Mouse (Mus musculus) spleen, adult 2 months (tissue): ENCODE results near the gene Ucma. TPM values are rescaled to one million over a fixed set of nuclear protein-coding genes. Genes with fewer than 3 reads are reported as not detected.
"Not testable (repeated sequence)": the region's sequence is repeated elsewhere in the genome, so short reads cannot be mapped to it uniquely, and the experiment has no call there.

Source experiments
- DNase-seq, 2 experiments: peaks; one replicate each; pipeline versions ENCODE4 v3.0.0 to v3.0.0-alpha.2; 2012 to 2021; ENCODE audit warnings: low spot score in 2 of 2, low read depth in 1 of 2
- H3K27ac ChIP-seq: fragments of 200-500 bp; 2 replicates; pipeline ENCODE4 v1.5.1; 2012; ENCODE audit warnings: low read length, inconsistent platforms; ENCODE audit not compliant: insufficient read depth
- H3K27me3 ChIP-seq: fragments of 200-500 bp; 2 replicates; pipeline ENCODE4 v1.6.1; 2012; ENCODE audit warnings: mild to moderate bottlenecking, moderate library complexity, low read length, inconsistent platforms; ENCODE audit not compliant: control insufficient read depth, insufficient read depth
- H3K36me3 ChIP-seq: fragments of 200-500 bp; 2 replicates; pipeline ENCODE4 v1.6.1; 2012; ENCODE audit warnings: mild to moderate bottlenecking, low read length, inconsistent platforms; ENCODE audit not compliant: control insufficient read depth, insufficient read depth
- H3K4me1 ChIP-seq: fragments of 200-500 bp; 2 replicates; pipeline ENCODE4 v1.6.1; 2011; ENCODE audit warnings: inconsistent platforms; ENCODE audit not compliant: control insufficient read depth, insufficient read depth, insufficient read length
- H3K4me3 ChIP-seq: fragments of 200-500 bp; 2 replicates; pipeline ENCODE4 v1.5.1; 2011; ENCODE audit warnings: mild to moderate bottlenecking, inconsistent platforms; ENCODE audit not compliant: insufficient read depth, insufficient read length; ENCODE audit errors: extremely low read depth
- CTCF ChIP-seq: fragments of 200-500 bp; IDR thresholded peaks from 2 replicates; pipeline ENCODE4 v1.5.1; 2011; ENCODE audit warnings: mild to moderate bottlenecking, inconsistent platforms; ENCODE audit not compliant: insufficient read depth, insufficient read length, insufficient replicate concordance; ENCODE audit errors: extremely low read depth
- POLR2A ChIP-seq: fragments of 200-500 bp; IDR thresholded peaks from 2 replicates; pipeline ENCODE4 v1.6.1; 2011; ENCODE audit warnings: low read depth, low read length, inconsistent platforms
- WGBS: fragments of 180-500 bp; shearing (Covaris S2); methylation state at CpG from one replicate; pipeline ENCODE4 v1.1.7; 2018; 5-methylcytosine and 5-hydroxymethylcytosine counted together
- polyA plus RNA-seq: library from polyadenylated mRNA; depleted of rRNA; stranded (reverse); fragments of >200 nt; gene quantifications from 2 replicates; pipeline ENCODE4 v1.2.3, GENCODE M21; 2012; rRNA removed

Gene Ucma
- not detected in 2 replicates for polyA plus RNA-seq

DNA sequence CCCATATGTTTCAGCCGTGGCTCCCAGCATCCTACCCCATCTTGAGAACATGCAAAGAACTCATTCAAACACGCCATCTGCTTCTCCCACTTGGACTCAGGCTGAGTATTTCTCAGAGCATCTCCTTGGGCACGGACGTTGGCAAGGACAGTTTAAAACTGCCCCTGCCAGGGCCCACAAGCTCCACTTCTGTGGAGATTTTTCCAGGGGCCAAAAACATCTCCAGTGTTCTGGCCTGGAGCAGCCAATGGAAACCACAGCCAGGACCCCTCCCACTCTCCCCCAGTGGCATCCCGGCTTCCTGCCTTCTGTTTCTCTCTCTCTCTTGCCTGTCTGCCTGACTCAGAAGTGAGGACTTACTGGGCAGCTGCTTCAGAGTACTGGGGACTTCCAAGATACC lies at the start of gene Ucma:
Gene Ucma (plus strand): TSS at position 316 of the 400 bp plus-strand sequence.
- H3K27ac ChIP-seq, result no peak within 1 kb of the TSS
- TF ChIP-seq POLR2A (no peak), CTCF (no peak)
- H3K36me3 ChIP-seq, result no peaks in the 10 kb centered on the region
- no peaks in the 10 kb centered on the region for H3K4me1 ChIP-seq
- WGBS, result 71% methylated on average over 5 of the region's 5 CpGs
- no peak within 1 kb of the TSS for H3K4me3 ChIP-seq
- no peak for DNase-seq
- H3K27me3 ChIP-seq, result no peaks in the 10 kb centered on the region

DNA sequence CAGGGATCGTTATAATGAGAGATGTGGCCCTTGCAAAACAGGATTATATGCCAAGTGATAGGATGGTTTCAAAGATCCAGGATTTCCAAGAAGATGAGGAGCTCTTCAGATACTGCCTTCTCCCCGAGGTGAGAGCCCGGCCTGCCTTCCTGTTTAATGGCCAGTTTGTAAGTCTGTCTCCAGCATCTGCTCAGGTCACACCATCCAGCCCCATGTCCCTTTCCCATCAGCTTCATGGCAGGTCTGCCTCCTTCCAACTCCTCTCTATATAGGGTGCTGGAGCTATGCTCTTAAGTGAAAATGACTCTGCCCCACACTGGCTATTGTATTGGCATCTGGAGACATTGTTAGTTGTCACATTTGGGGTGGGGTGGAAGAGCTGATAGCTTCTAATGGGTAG lies 48.5 kb upstream of the Ucma start:
- Histone ChIP-seq H3K27ac (no peak overlapping the region), H3K4me1 (no peaks in the 10 kb centered on the region), H3K27me3 (no peaks in the 10 kb centered on the region), H3K36me3 (peaks cover 15% of the 10 kb centered on the region), H3K4me3 (no peak overlapping the region)
- no peak for DNase-seq
- WGBS, result 89% methylated on average over 3 of the region's 3 CpGs
- TF ChIP-seq CTCF, result no peak
- TF ChIP-seq POLR2A, result no peak

DNA sequence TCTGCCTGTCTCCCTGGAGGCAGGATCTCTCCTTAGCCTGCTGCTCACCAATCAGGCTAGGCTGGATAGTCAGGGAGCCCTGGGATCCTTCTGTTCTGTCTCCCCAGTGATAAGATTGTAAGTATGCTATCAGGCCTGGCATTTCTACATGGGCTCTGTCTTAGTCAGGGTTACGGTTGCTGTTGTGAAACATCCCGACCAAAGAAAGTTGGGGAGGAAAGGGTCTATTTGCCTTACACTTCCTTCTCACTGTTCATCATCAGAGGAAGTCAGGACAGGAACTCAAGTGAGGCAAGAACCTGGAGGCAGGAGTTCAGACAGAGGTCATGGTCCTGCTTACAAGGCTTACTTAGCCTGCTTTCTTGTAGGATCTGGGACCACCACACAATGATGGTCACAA lies 46.7 kb upstream of the Ucma start:
- TF ChIP-seq CTCF, result no peak
- no peak for TF ChIP-seq POLR2A
- 84% methylated on average over 2 of the region's 2 CpGs for WGBS
- H3K27ac ChIP-seq, result no peak overlapping the region

DNA sequence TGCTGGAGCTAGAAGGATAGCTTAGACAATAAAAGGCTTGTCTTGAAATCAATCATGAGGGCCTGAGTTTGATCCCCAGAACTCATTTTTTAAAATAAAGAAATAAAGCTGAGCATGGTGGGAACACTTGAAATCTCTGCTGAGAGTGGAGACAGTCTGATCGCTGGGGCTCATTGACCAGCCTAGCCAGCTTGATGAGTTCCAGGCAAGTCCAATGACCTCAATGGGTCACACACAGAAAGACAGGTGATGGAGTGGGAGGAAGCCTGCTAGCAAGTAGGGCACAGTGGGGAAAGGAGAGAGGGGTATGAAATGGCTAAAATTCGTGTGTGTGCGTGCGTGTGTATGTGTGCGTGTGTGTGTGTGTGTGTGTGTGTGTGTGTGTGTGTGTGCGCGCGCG lies 41.4 kb upstream of the Ucma start:
- Histone ChIP-seq H3K27me3 (no peaks in the 10 kb centered on the region), H3K4me1 (no peaks in the 10 kb centered on the region), H3K36me3 (peaks cover 8% of the 10 kb centered on the region), H3K4me3 (no peak overlapping the region), H3K27ac (no peak overlapping the region)
- TF ChIP-seq CTCF (no peak), POLR2A (no peak)
- no peak for DNase-seq
- WGBS, result 93% methylated on average over 9 of the region's 9 CpGs

More for the DNA sequence above, 46.7 kb upstream of the Ucma start:
- Histone ChIP-seq H3K36me3 (peaks cover 13% of the 10 kb centered on the region), H3K4me1 (no peaks in the 10 kb centered on the region), H3K27me3 (no peaks in the 10 kb centered on the region), H3K4me3 (no peak overlapping the region)
- no peak for DNase-seq

DNA sequence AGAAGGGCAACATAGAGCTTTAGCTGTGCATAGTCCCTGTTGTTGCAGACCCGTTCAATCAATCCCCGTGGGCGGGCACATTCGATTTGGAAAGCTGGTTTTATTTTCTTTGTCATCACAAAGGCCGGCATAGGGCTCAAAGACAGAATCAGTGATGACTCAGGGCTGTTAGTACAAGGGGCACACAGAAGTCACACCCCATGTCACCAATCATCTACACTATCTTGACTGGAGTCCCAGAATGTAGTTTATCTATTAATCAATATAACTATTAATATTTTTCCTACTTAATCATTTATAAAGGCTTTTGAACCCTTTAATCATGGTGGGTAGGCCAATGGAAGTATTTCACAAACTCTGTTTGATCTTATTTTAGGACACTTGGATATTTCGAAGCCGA lies 38.0 kb upstream of the Ucma start:
- H3K4me3 ChIP-seq, result no peak overlapping the region
- H3K36me3 ChIP-seq, result peaks cover 13% of the 10 kb centered on the region
- no peaks in the 10 kb centered on the region for H3K4me1 ChIP-seq
- no peak overlapping the region for H3K27ac ChIP-seq
- DNase-seq, result no peak
- 97% methylated on average over 7 of the region's 7 CpGs for WGBS
- no peak for TF ChIP-seq POLR2A
- TF ChIP-seq CTCF, result no peak
- H3K27me3 ChIP-seq, result no peaks in the 10 kb centered on the region

DNA sequence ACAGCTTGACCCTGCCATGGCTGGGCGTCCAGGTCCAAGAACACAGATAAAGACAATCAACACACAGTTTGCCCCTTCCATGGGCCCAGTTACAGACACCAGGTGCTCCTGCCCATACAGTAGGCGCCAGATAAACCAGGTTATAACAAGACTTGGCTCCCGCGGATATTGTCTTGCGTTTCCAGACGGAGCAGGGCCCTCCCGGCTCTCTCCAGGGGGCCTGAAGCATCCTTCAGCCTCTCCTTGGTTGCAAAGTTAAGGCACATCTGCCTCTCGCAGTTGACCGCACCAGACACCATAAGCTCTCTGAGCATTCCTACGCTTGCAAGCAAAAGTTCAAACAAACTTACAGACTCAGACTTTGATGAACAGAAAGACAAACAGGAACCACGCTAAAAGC lies 35.1 kb upstream of the Ucma start:
- WGBS, result 89% methylated on average over 11 of the region's 11 CpGs
- H3K36me3 ChIP-seq, result peaks cover 13% of the 10 kb centered on the region
- H3K4me1 ChIP-seq, result no peaks in the 10 kb centered on the region
- H3K4me3 ChIP-seq, result no peak overlapping the region
- no peak overlapping the region for H3K27ac ChIP-seq
- TF ChIP-seq CTCF, result no peak
- TF ChIP-seq POLR2A, result no peak
- no peak for DNase-seq
- H3K27me3 ChIP-seq, result no peaks in the 10 kb centered on the region

DNA sequence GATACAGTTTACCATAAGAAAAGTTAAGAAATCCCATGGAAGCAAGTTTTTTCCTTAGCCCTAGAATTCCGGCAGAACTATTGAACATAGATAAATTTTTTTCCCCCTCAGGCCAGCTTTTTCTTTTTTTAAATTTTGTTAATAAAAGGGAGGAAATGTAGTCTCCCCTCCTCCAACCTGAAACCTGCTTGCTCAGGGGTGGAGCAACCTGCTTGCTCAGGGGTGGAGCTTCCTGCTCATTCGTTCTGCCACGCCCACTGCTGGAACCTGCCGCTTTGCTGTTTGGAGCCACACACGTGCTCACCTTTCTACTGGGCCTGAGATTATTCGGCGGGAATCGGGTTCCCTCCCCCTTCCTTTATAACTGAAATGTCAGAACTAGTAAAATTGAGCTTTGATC lies 26.2 kb upstream of the Ucma start:
- not testable (repeated sequence) for DNase-seq, H3K27me3 ChIP-seq, H3K4me3 ChIP-seq, H3K36me3 ChIP-seq, H3K27ac ChIP-seq, H3K4me1 ChIP-seq
- WGBS, result 92% methylated on average over 5 of the region's 8 CpGs
